In the genomic region with DNA sequence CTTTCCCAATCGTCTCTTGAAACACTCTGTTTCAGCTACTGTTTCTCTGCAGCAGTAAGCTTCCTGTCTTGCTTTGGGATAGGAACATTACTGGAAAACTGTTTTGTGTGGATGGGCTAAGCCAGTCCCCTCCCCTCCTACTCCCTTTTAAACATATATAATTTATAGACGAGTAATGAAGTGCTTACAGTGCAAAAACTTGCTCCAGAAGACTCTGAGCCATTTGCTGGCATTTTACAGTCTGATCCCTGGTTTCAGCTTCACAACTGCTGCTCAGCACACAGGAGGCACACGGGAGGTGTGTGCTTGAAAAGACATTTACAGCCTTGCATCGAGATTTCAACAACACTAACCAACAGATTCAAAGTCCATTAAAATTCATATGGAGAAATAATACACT, we compare ENCODE assay signal across 18 mouse cellular contexts.
"Had no signal": no experiment of that assay in that cellular context is flagged by ENCODE, and none has a peak within 500 bp of the region (broad histone marks: within the 10 kb centered on the region; RNA-seq: fewer than 3 reads in every experiment).

No protein-coding gene starts in this region.

- ATAC-seq: hindbrain, embryonic 16.5 days; midbrain, embryonic 15.5 days had no signal

- H3K4me1 ChIP-seq: liver, embryonic 15.5 days; midbrain, embryonic 15.5 days; neural tube, embryonic 12.5 days; neural tube, embryonic 15.5 days had no signal

- H3K27me3 ChIP-seq: liver, embryonic 15.5 days; midbrain, embryonic 12.5 days; midbrain, embryonic 15.5 days; neural tube, embryonic 12.5 days; neural tube, embryonic 15.5 days had no signal

- H3K4me2 ChIP-seq: liver, embryonic 15.5 days; midbrain, embryonic 12.5 days; midbrain, embryonic 15.5 days; neural tube, embryonic 12.5 days; neural tube, embryonic 15.5 days had no signal

- H3K9me3 ChIP-seq: liver, embryonic 15.5 days; midbrain, embryonic 12.5 days; midbrain, embryonic 15.5 days; neural tube, embryonic 12.5 days; neural tube, embryonic 15.5 days had no signal

- H3K36me3 ChIP-seq: liver, embryonic 15.5 days; midbrain, embryonic 12.5 days; midbrain, embryonic 15.5 days; neural tube, embryonic 12.5 days; neural tube, embryonic 15.5 days had no signal

- H3K27ac ChIP-seq: left cerebral cortex, adult 2 months; liver, embryonic 15.5 days; macrophage; midbrain, embryonic 12.5 days; midbrain, embryonic 15.5 days; neural tube, embryonic 12.5 days; neural tube, embryonic 15.5 days; stomach, postnatal 0 days had no signal

- H3K9ac ChIP-seq: liver, embryonic 15.5 days; midbrain, embryonic 12.5 days; midbrain, embryonic 15.5 days; neural tube, embryonic 12.5 days; neural tube, embryonic 15.5 days had no signal

- DNase-seq: kidney, adult 18-20 months; layer of hippocampus, postnatal 36 days; liver; lung, adult 2 months; lung, postnatal 10 days; right cerebral cortex, adult 18-20 months; right cerebral cortex, postnatal 14 days; right cerebral cortex, postnatal 4 days; thymus, postnatal 25 days had no signal

- H3K4me3 ChIP-seq: left cerebral cortex, adult 2 months; liver, embryonic 15.5 days; midbrain, embryonic 12.5 days; midbrain, embryonic 15.5 days; neural tube, embryonic 12.5 days; neural tube, embryonic 15.5 days had no signal
